In the genomic region with DNA sequence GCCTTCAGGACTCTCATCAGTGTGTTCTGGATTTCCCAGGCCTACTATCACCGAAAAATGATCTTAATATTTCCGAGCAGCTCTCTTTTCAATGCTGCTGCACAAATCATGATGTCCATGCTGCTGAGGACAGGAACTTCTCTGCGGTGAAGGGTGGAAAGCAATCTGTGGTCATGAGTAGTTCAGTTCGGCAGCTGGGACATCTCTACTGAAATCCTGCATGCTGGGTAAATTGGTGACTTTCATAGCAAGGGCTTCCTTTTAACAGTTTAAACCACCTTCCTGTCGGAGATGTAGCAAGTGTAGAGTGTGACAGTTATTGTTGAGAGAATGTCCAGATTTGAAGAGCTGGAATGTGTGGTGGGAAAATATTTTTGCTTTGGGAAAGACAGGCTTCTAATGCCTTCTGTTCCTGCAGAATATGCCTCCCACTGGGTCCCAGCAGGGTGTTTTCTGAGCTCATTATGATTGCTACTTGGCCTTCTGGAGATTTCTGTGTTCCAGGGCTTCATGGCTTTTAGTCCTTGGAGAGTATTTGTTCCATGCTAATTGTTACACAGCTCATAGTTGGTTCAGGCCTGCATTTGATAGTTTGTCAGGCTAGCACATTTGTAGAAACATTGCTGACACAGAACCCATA, we compare ENCODE assay signal across 14 mouse cellular contexts.
DNase-seq lines count a peak whose midpoint lies in the region; ATAC-seq and TF ChIP-seq lines count a peak whose summit lies in the region.
"Had no signal": no experiment of that assay in that cellular context is flagged by ENCODE, and none has a peak within 500 bp of the region (broad histone marks: within the 10 kb centered on the region; RNA-seq: fewer than 3 reads in every experiment).

No protein-coding gene starts in this region.

- H3K9me3 ChIP-seq in kidney, postnatal 0 days (replicated peaks; ENCODE audit: low read length) = no peaks in the 10 kb centered on the region
- no peaks in the 10 kb centered on the region for H3K9me3 ChIP-seq in kidney, embryonic 14.5 days (ENCODE audit: control insufficient read depth, low read length)
- H3K9me3 ChIP-seq in intestine, embryonic 15.5 days = no peaks in the 10 kb centered on the region
- H3K9me3 ChIP-seq: neural tube, embryonic 12.5 days had no signal

- no peak overlapping the region for H3K27ac ChIP-seq in kidney, postnatal 0 days
- H3K27ac ChIP-seq in kidney, embryonic 14.5 days (ENCODE audit: low read depth, low read length) = no peak overlapping the region
- H3K27ac ChIP-seq in cerebellum, adult 2 months (ENCODE audit: insufficient read depth, low read length) = no peak overlapping the region
- no peak overlapping the region for H3K27ac ChIP-seq in intestine, embryonic 15.5 days
- H3K27ac ChIP-seq: hindbrain, embryonic 14.5 days; neural tube, embryonic 12.5 days had no signal

- no peaks in the 10 kb centered on the region for H3K36me3 ChIP-seq in kidney, postnatal 0 days (ENCODE audit: insufficient read depth, low read length)
- H3K36me3 ChIP-seq in kidney, embryonic 14.5 days (ENCODE audit: control insufficient read depth, insufficient read depth, low read length) = no peaks in the 10 kb centered on the region
- H3K36me3 ChIP-seq in intestine, embryonic 15.5 days = no peaks in the 10 kb centered on the region
- H3K36me3 ChIP-seq: neural tube, embryonic 12.5 days had no signal

- TF ChIP-seq POLR2A in brain, embryonic 14.5 days (IDR thresholded peaks at IDR 0.05; ENCODE audit: borderline replicate concordance, extremely low read depth, insufficient read depth, insufficient read length, poor library complexity, severe bottlenecking) = no peak
- no peak for TF ChIP-seq POLR2A in cerebellum, adult 2 months (IDR thresholded peaks at IDR 0.05; ENCODE audit: borderline replicate concordance, insufficient read depth, low read length)

- no peak overlapping the region for H3K9ac ChIP-seq in kidney, postnatal 0 days (ENCODE audit: low read depth, low read length)
- H3K9ac ChIP-seq in kidney, embryonic 14.5 days (ENCODE audit: low read depth, low read length) = no peak overlapping the region
- H3K9ac ChIP-seq in intestine, embryonic 15.5 days = no peak overlapping the region
- H3K9ac ChIP-seq: hindbrain, embryonic 14.5 days; liver, postnatal 0 days; neural tube, embryonic 12.5 days had no signal

- no peaks in the 10 kb centered on the region for H3K4me1 ChIP-seq in kidney, postnatal 0 days (replicated peaks; ENCODE audit: insufficient read depth, low read length)
- H3K4me1 ChIP-seq in kidney, embryonic 14.5 days (ENCODE audit: control insufficient read depth, insufficient read depth, low read length) = no peaks in the 10 kb centered on the region
- H3K4me1 ChIP-seq in cerebellum, adult 2 months (ENCODE audit: control insufficient read depth, insufficient read depth, low read length) = no peaks in the 10 kb centered on the region
- H3K4me1 ChIP-seq in intestine, embryonic 15.5 days (replicated peaks) = no peaks in the 10 kb centered on the region
- H3K4me1 ChIP-seq: megakaryocyte, embryonic 14.5 days; neural tube, embryonic 12.5 days had no signal

- 76% methylated on average over 5 of the region's 5 CpGs for WGBS in kidney, postnatal 0 days
- WGBS in kidney, embryonic 14.5 days = 75% methylated on average over 5 of the region's 5 CpGs
- WGBS in cerebellum, adult 2 months = 37% methylated on average over 5 of the region's 5 CpGs
- whole genome bisulfite sequencing in intestine, embryonic 15.5 days = 74% methylated on average over 5 of the region's 5 CpGs

- H3K4me3 ChIP-seq in kidney, postnatal 0 days (replicated peaks; ENCODE audit: low read depth, low read length) = no peak overlapping the region
- no peak overlapping the region for H3K4me3 ChIP-seq in kidney, embryonic 14.5 days (ENCODE audit: low read length)
- H3K4me3 ChIP-seq in cerebellum, adult 2 months (replicated peaks; ENCODE audit: insufficient read depth, low read depth, low read length) = no peak overlapping the region
- H3K4me3 ChIP-seq in intestine, embryonic 15.5 days (replicated peaks) = no peak overlapping the region
- H3K4me3 ChIP-seq: megakaryocyte, embryonic 14.5 days; neural tube, embryonic 12.5 days had no signal

- DNase-seq in kidney, postnatal 0 days (ENCODE audit: low spot score) = peak; percentile 40
- DNase-seq in brain, embryonic 14.5 days (ENCODE audit: low read depth) = peak; percentile 28
- peak; percentile 34 to 62 for DNase-seq in cerebellum, adult 2 months
- DNase-seq in layer of hippocampus, adult 9-10 months (ENCODE audit: low spot score) = peak; percentile 17
- DNase-seq in lung, adult 18-20 months = no peak
- DNase-seq: adrenal gland, adult 8-10 months; liver, postnatal 0 days had no signal

- no peak for TF ChIP-seq CTCF in kidney, postnatal 0 days (IDR thresholded peaks at IDR 0.05; ENCODE audit: low read depth)
- no peak for TF ChIP-seq CTCF in brain, embryonic 14.5 days (IDR thresholded peaks at IDR 0.05; ENCODE audit: borderline replicate concordance, extremely low read depth, insufficient read depth, insufficient read length)
- TF ChIP-seq CTCF in cerebellum, adult 2 months (IDR thresholded peaks at IDR 0.05; ENCODE audit: borderline replicate concordance, insufficient read depth, low read depth, low read length) = no peak

- H3K4me2 ChIP-seq in kidney, postnatal 0 days (ENCODE audit: low read length) = no peak overlapping the region
- no peak overlapping the region for H3K4me2 ChIP-seq in kidney, embryonic 14.5 days (replicated peaks; ENCODE audit: low read depth, low read length)
- H3K4me2 ChIP-seq in intestine, embryonic 15.5 days (replicated peaks) = no peak overlapping the region
- H3K4me2 ChIP-seq: hindbrain, embryonic 14.5 days; neural tube, embryonic 12.5 days had no signal

- no peaks in the 10 kb centered on the region for H3K27me3 ChIP-seq in kidney, postnatal 0 days (ENCODE audit: insufficient read depth, low read length)
- no peaks in the 10 kb centered on the region for H3K27me3 ChIP-seq in kidney, embryonic 14.5 days (ENCODE audit: control insufficient read depth, insufficient read depth, low read length)
- no peaks in the 10 kb centered on the region for H3K27me3 ChIP-seq in cerebellum, adult 2 months (ENCODE audit: control insufficient read depth, insufficient read depth, low read length)
- H3K27me3 ChIP-seq in intestine, embryonic 15.5 days (replicated peaks) = no peaks in the 10 kb centered on the region
- H3K27me3 ChIP-seq: CH12.LX; megakaryocyte, embryonic 14.5 days; neural tube, embryonic 12.5 days had no signal

- ATAC-seq in kidney, postnatal 0 days (replicated peaks; ENCODE audit: low FRiP score, low read depth) = no peak
- ATAC-seq in kidney, embryonic 14.5 days (ENCODE audit: low FRiP score, low TSS enrichment) = no peak
- no peak for ATAC-seq in intestine, embryonic 15.5 days
- ATAC-seq: forebrain, embryonic 16.5 days; liver, postnatal 0 days had no signal

Comparison
In these comparisons a context has a peak if more than half of its experiments do, and no peak if none do; other contexts are left out.
1. DNase-seq: peak in kidney, postnatal 0 days (single experiment), brain, embryonic 14.5 days (single experiment), cerebellum, adult 2 months (2 of 2) and layer of hippocampus, adult 9-10 months (single experiment); none in lung, adult 18-20 months (0 of 2).